Mouse (Mus musculus): Measurements from ENCODE around the gene Cyb5d1. TPM values are rescaled to one million over a fixed set of nuclear protein-coding genes. Genes with fewer than 3 reads are reported as not detected.
A peak's percentile ranks its signal among the peaks of the same experiment; 100 is the strongest.

Cyb5d1 gene
- total and polyA plus RNA-seq, 3 experiments, result 28.4 to 29.5 (median 29.3) TPM

GRCm38 (mm10) chr11:69431829-69432639, 36.6 kb upstream of the Cyb5d1 start:
- dilution Hi-C loops (cut with MboI; ENCODE audit: extremely low pct_ligation_motif_present, extremely low pct_unique_long_range_greater_than_20kb, low sequenced_read_pairs), result no loop called here
- no peak overlapping the region for H3K27ac ChIP-seq (ENCODE audit: insufficient read depth, low read depth)
- no peaks in the 10 kb centered on the region for H3K79me2 ChIP-seq (replicated peaks; ENCODE audit: control insufficient read depth, extremely low read depth, insufficient read depth, poor library complexity, severe bottlenecking)
- DNase-seq (ENCODE audit: extremely low read depth), result peak; percentile 89
- H3K9ac ChIP-seq (ENCODE audit: insufficient read depth, low read depth), result no peak overlapping the region
- no peaks in the 10 kb centered on the region for H3K9me3 ChIP-seq (replicated peaks; ENCODE audit: low read length)
- H3K4me1 ChIP-seq (ENCODE audit: control insufficient read depth in 1 of 2, insufficient read depth in 2 of 2), result peaks cover 6 to 18% of the 10 kb centered on the region in 2 experiments
- in situ Hi-C loops (cut with MboI; ENCODE audit: low pct_ligation_motif_present, low pct_unique_long_range_greater_than_20kb, low sequenced_read_pairs), result loop anchor here (5.0 kb wide), 1 partner anchor 35 kb away; the partner anchor contains the start of genes Cyb5d1, Naa38 and Tmem88
- H3K27me3 ChIP-seq (replicated peaks), result peaks cover 50% of the 10 kb centered on the region
- H3K4me2 ChIP-seq (ENCODE audit: insufficient read depth, low read depth, poor library complexity, severe bottlenecking), result peak overlapping the region; percentile 32; the same call in 1 of the 2 replicates
- no peaks in the 10 kb centered on the region for H3K36me3 ChIP-seq (replicated peaks in 1 of 2; ENCODE audit: control insufficient read depth in 1 of 2, insufficient read depth in 1 of 2, low read length in 1 of 2)
- TF ChIP-seq RAD21 (IDR thresholded peaks at IDR 0.05; ENCODE audit: low read depth, low read length) (peak; percentile 95), MAX (IDR thresholded peaks at IDR 0.05; ENCODE audit: low read length) (peak; percentile 57; the same call in 1 of the 2 replicates), SMC3 (IDR thresholded peaks at IDR 0.05; ENCODE audit: low read depth, low read length) (peak; percentile 100), CHD2 (IDR thresholded peaks at IDR 0.05; ENCODE audit: low read length) (no peak), HCFC1 (IDR thresholded peaks at IDR 0.05; ENCODE audit: low read depth, low read length) (0 out of 2 replicates have a peak, but pooled peaks have one; percentile 40), USF2 (conservative IDR thresholded peaks at IDR 0.05; ENCODE audit: low read depth, low read length) (no peak), E2F4 (IDR thresholded peaks at IDR 0.05; ENCODE audit: insufficient replicate concordance, low read depth, low read length) (no peak), ZMIZ1 (IDR thresholded peaks at IDR 0.05; ENCODE audit: low read depth, low read length) (no peak), ZNF384 (IDR thresholded peaks at IDR 0.05; ENCODE audit: low read depth, low read length) (no peak), TCF12 (IDR thresholded peaks at IDR 0.05; ENCODE audit: low read depth, low read length) (no peak), ETS1 (conservative IDR thresholded peaks at IDR 0.05; ENCODE audit: low read depth, low read length) (no peak), POLR2A (IDR thresholded peaks at IDR 0.05; ENCODE audit: low read depth, low read length) (no peak), UBTF (IDR thresholded peaks at IDR 0.05; ENCODE audit: low read depth, low read length) (no peak), NELFE (IDR thresholded peaks at IDR 0.05; ENCODE audit: low read depth, low read length) (peak; percentile 51; the same call in 1 of the 2 replicates), JUND (conservative IDR thresholded peaks at IDR 0.05; ENCODE audit: low read depth, low read length) (0 out of 2 replicates have a peak, but pooled peaks have one; percentile 42), ZC3H11A (IDR thresholded peaks at IDR 0.05; ENCODE audit: low read depth, low read length) (peak; percentile 96), MYC (IDR thresholded peaks at IDR 0.05; ENCODE audit: low read depth, low read length) (peak; percentile 91), BHLHE40 (IDR thresholded peaks at IDR 0.05; ENCODE audit: low read depth, low read length) (no peak), GABPA (IDR thresholded peaks at IDR 0.05; ENCODE audit: insufficient replicate concordance, low read depth, low read length) (no peak), NRF1 (IDR thresholded peaks at IDR 0.05; ENCODE audit: low read depth, low read length) (peak; percentile 57), ELF1 (IDR thresholded peaks at IDR 0.05; ENCODE audit: low read depth, low read length) (peak; percentile 16; the same call in 1 of the 2 replicates), TBP (conservative IDR thresholded peaks at IDR 0.05; ENCODE audit: low read depth, low read length) (no peak), MXI1 (IDR thresholded peaks at IDR 0.05; ENCODE audit: low read depth, low read length) (no peak; the same call in 1 of the 2 replicates), POLR2AphosphoS2 (IDR thresholded peaks at IDR 0.05; ENCODE audit: low read depth, low read length) (no peak), MAFK (IDR thresholded peaks at IDR 0.05; ENCODE audit: insufficient replicate concordance, low read length) (no peak), CTCF (conservative IDR thresholded peaks at IDR 0.05 in 1 of 2, IDR thresholded peaks at IDR 0.05 in 1 of 2; ENCODE audit: low read depth in 2 of 2, low read length in 2 of 2) (peak; percentile 57 to 97), CHD1 (IDR thresholded peaks at IDR 0.05; ENCODE audit: low read depth, low read length) (no peak), IRF4 (IDR thresholded peaks at IDR 0.05; ENCODE audit: low read depth, low read length) (peak; percentile 56; the same call in 1 of the 2 replicates), MEF2A (IDR thresholded peaks at IDR 0.05; ENCODE audit: borderline replicate concordance, low read depth, low read length) (peak; percentile 53; the same call in 1 of the 2 replicates), SIN3A (IDR thresholded peaks at IDR 0.05; ENCODE audit: low read length) (peak; percentile 75; the same call in 1 of the 2 replicates), JUN (IDR thresholded peaks at IDR 0.05; ENCODE audit: insufficient read depth, low read depth, low read length) (no peak), MAZ (IDR thresholded peaks at IDR 0.05; ENCODE audit: low read depth, low read length) (peak; percentile 94), EP300 (IDR thresholded peaks at IDR 0.05; ENCODE audit: low read length) (no peak), ZKSCAN1 (IDR thresholded peaks at IDR 0.05; ENCODE audit: borderline replicate concordance, low read depth, low read length) (no peak), KAT2A (IDR thresholded peaks at IDR 0.05; ENCODE audit: insufficient replicate concordance, low read length) (no peak), PAX5 (IDR thresholded peaks at IDR 0.05; ENCODE audit: low read length) (no peak), USF1 (IDR thresholded peaks at IDR 0.05; ENCODE audit: low read depth, low read length) (no peak), RCOR1 (conservative IDR thresholded peaks at IDR 0.05; ENCODE audit: low read depth, low read length) (0 out of 2 replicates have a peak, but pooled peaks have one; percentile 8)
- H3K4me3 ChIP-seq (replicated peaks in 1 of 3; ENCODE audit: low read depth in 2 of 3, low read length in 2 of 3, poor library complexity in 1 of 3), result no peak overlapping the region

Measured in CH12.LX (cell line).